9 mouse cellular contexts compared by ENCODE assay signal in the genomic region with DNA sequence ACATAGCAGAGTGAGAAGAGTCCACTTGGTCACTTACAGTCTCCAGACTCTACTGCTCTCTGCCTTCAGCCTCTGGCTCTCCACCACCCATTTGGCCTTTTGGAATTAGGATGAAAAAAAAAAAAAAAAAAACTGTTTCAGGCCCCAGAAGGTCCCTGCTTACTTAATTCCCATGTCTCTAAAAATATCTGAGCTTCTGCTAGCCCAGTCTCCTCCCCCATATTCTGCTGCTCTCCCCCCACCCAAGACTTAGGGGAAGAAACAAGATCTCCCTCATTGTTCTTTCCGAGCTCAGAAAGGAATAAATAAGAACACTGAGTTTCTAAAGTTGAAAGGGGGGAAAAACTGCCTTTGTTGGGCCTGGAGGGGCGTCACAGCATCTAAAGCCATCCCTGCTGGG. TPM values are rescaled to one million over a fixed set of nuclear protein-coding genes. Genes with fewer than 3 reads are reported as not detected.
DNase-seq lines count a peak whose midpoint lies in the region; ATAC-seq and TF ChIP-seq lines count a peak whose summit lies in the region.
"Had no signal": no experiment of that assay in that cellular context is flagged by ENCODE, and none has a peak within 500 bp of the region (broad histone marks: within the 10 kb centered on the region; RNA-seq: fewer than 3 reads in every experiment).

No protein-coding gene starts in this region.

- peak; percentile 10 for DNase-seq in kidney, adult 2 months
- no peak for DNase-seq in kidney, postnatal 25 days
- peak; percentile 74 for DNase-seq in brain, adult 2 months (ENCODE audit: low read depth, low spot score)
- no peak for DNase-seq in hindbrain, embryonic 10.5 days (ENCODE audit: low spot score)
- DNase-seq in layer of hippocampus, postnatal 36 days, result no peak
- DNase-seq in layer of hippocampus, postnatal 14 days (ENCODE audit: low spot score in 2 of 2), result no peak
- no peak for DNase-seq in ovary, postnatal 36 days (ENCODE audit: low spot score)
- DNase-seq: thymus, postnatal 4 days had no signal

- peaks cover 34% of the 10 kb centered on the region for H3K4me1 ChIP-seq in kidney, adult 2 months (ENCODE audit: control insufficient read depth, insufficient read depth, low read length)
- peaks cover 41% of the 10 kb centered on the region for H3K4me1 ChIP-seq in hindbrain, embryonic 10.5 days (replicated peaks)
- peaks cover 36% of the 10 kb centered on the region for H3K4me1 ChIP-seq in midbrain, embryonic 12.5 days

- 63% methylated on average over 2 of the region's 2 CpGs for WGBS in kidney, adult 2 months
- WGBS in hindbrain, embryonic 10.5 days, result 22% methylated on average over 2 of the region's 2 CpGs
- 9% methylated on average over 2 of the region's 2 CpGs for WGBS in midbrain, embryonic 12.5 days

- H3K4me2 ChIP-seq in midbrain, embryonic 12.5 days (replicated peaks), result peak overlapping the region; percentile 8

- no peak overlapping the region for H3K4me3 ChIP-seq in kidney, adult 2 months (ENCODE audit: insufficient read depth, low read depth, low read length)
- no peak overlapping the region for H3K4me3 ChIP-seq in hindbrain, embryonic 10.5 days
- no peak overlapping the region for H3K4me3 ChIP-seq in midbrain, embryonic 12.5 days

- no peak for ATAC-seq in midbrain, embryonic 12.5 days (ENCODE audit: low FRiP score, low read depth)

- no peaks in the 10 kb centered on the region for H3K36me3 ChIP-seq in kidney, adult 2 months (ENCODE audit: control insufficient read depth, insufficient read depth, low read length)
- H3K36me3 ChIP-seq in hindbrain, embryonic 10.5 days, result peaks cover 25% of the 10 kb centered on the region
- H3K36me3 ChIP-seq in midbrain, embryonic 12.5 days, result 0 out of 2 replicates have a peak, but pooled peaks cover 7% of the 10 kb centered on the region

- TF ChIP-seq POLR2A in kidney, adult 2 months (IDR thresholded peaks at IDR 0.05; ENCODE audit: low read depth, low read length), result no peak

- no peak for TF ChIP-seq CTCF in kidney, adult 2 months (conservative IDR thresholded peaks at IDR 0.05; ENCODE audit: insufficient read depth, insufficient read length, low read depth, low read length)

- no peaks in the 10 kb centered on the region for H3K27me3 ChIP-seq in kidney, adult 2 months (replicated peaks; ENCODE audit: control insufficient read depth, insufficient read depth, low read length)
- no peaks in the 10 kb centered on the region for H3K27me3 ChIP-seq in hindbrain, embryonic 10.5 days (ENCODE audit: insufficient read depth, poor library complexity, severe bottlenecking)
- no peaks in the 10 kb centered on the region for H3K27me3 ChIP-seq in midbrain, embryonic 12.5 days

- no peak overlapping the region for H3K9ac ChIP-seq in midbrain, embryonic 12.5 days (replicated peaks)

- peak overlapping the region; percentile 88 for H3K27ac ChIP-seq in kidney, adult 2 months (ENCODE audit: insufficient read depth, low read depth, low read length)
- H3K27ac ChIP-seq in hindbrain, embryonic 10.5 days, result peak overlapping the region; percentile 86
- H3K27ac ChIP-seq in midbrain, embryonic 12.5 days (replicated peaks), result peak overlapping the region; percentile 68

- no peaks in the 10 kb centered on the region for H3K9me3 ChIP-seq in hindbrain, embryonic 10.5 days
- no peaks in the 10 kb centered on the region for H3K9me3 ChIP-seq in midbrain, embryonic 12.5 days

RNA-seq across cellular contexts. Expression of a gene that starts 46.4 kb away (rescaled TPM):
- polyA plus RNA-seq in kidney, adult 2 months (2012; rRNA removed), result 107 and 115 TPM in 2 replicates
- polyA plus RNA-seq in hindbrain, embryonic 10.5 days (2016; fragmentation: Nextera tagmentation; extraction: Ambion mirVana), result 28.6 and 32.2 TPM in 2 replicates
- polyA plus RNA-seq in midbrain, embryonic 12.5 days (2016; fragmentation: Nextera tagmentation; extraction: Ambion mirVana), result 73.0 and 75.6 TPM in 2 replicates
- 100 to 1,000 TPM; 276 to 286 TPM for total RNA-seq in layer of hippocampus, postnatal 36 days (2021)
- total RNA-seq in layer of hippocampus, postnatal 14 days (2021), result 100 to 1,000 TPM; 256 to 263 TPM

Comparison
In these comparisons a context has a peak if more than half of its experiments do, and no peak if none do; other contexts are left out.
1. DNase-seq: peak in kidney, adult 2 months (single experiment) and brain, adult 2 months (single experiment); none in kidney, postnatal 25 days (0 of 2), hindbrain, embryonic 10.5 days (single experiment), layer of hippocampus, postnatal 36 days (0 of 2), layer of hippocampus, postnatal 14 days (0 of 2) and ovary, postnatal 36 days (single experiment).
2. Peak in every context shown above with its lines, with median percentiles within 50 percentile points of each other: H3K27ac ChIP-seq.